Mouse (Mus musculus) midbrain, embryonic 13.5 days (tissue): ENCODE results near the gene Gprc6a. TPM values are rescaled to one million over a fixed set of nuclear protein-coding genes. Genes with fewer than 3 reads are reported as not detected.

ENCODE experiments used
- ATAC-seq: fragments of 200-750 bp; cut with Nextera tagmentation; 2 replicates; pipeline ENCODE4 v1.8.0; 2017; ENCODE audit warnings: mild to moderate bottlenecking, moderate TSS enrichment, moderate library complexity
- H3K27ac ChIP-seq: fragments of 300-500 bp; sonication (generic); 2 replicates; pipeline ENCODE4 v1.5.1; 2015; ENCODE audit warnings: inconsistent platforms, mild to moderate bottlenecking, moderate library complexity
- H3K27me3 ChIP-seq: fragments of 300-500 bp; sonication (generic); 2 replicates; pipeline ENCODE4 v1.6.1; 2015; ENCODE audit warnings: mild to moderate bottlenecking, inconsistent platforms
- H3K36me3 ChIP-seq: fragments of 300-500 bp; sonication (generic); 2 replicates; pipeline ENCODE4 v1.6.1; 2015; ENCODE audit warnings: mild to moderate bottlenecking, inconsistent platforms
- H3K4me1 ChIP-seq: fragments of 300-500 bp; sonication (generic); replicated peaks from 2 replicates; pipeline ENCODE4 v1.6.1; 2015; ENCODE audit warnings: inconsistent platforms
- H3K4me2 ChIP-seq: fragments of 300-500 bp; sonication (generic); replicated peaks from 2 replicates; pipeline ENCODE4 v1.6.1; 2015; ENCODE audit warnings: moderate library complexity, mild to moderate bottlenecking, inconsistent platforms
- H3K4me3 ChIP-seq: fragments of 300-500 bp; sonication (generic); replicated peaks from 2 replicates; pipeline ENCODE4 v1.5.1; 2015; ENCODE audit warnings: mild to moderate bottlenecking, inconsistent platforms
- H3K9ac ChIP-seq: fragments of 300-500 bp; sonication (generic); replicated peaks from 2 replicates; pipeline ENCODE4 v1.6.1; 2015; ENCODE audit warnings: mild to moderate bottlenecking, inconsistent platforms
- H3K9me3 ChIP-seq: fragments of 300-500 bp; sonication (generic); 2 replicates; pipeline ENCODE4 v1.6.1; 2016; ENCODE audit warnings: mild to moderate bottlenecking, inconsistent platforms
- WGBS: fragments of 180-500 bp; shearing (Covaris S2); methylation state at CpG from one replicate; pipeline ENCODE4 v1.1.7; 2015; 5-methylcytosine and 5-hydroxymethylcytosine counted together
- polyA plus RNA-seq: library from polyadenylated mRNA; unstranded; fragments of >200 nt; fragmentation: Nextera tagmentation; extraction: Ambion mirVana; gene quantifications from 2 replicates; pipeline ENCODE4 v1.2.1, GENCODE M21; 2015

Gene Gprc6a
- polyA plus RNA-seq, 1 experiment from 2014 or later, result 0.08 TPM

DNA sequence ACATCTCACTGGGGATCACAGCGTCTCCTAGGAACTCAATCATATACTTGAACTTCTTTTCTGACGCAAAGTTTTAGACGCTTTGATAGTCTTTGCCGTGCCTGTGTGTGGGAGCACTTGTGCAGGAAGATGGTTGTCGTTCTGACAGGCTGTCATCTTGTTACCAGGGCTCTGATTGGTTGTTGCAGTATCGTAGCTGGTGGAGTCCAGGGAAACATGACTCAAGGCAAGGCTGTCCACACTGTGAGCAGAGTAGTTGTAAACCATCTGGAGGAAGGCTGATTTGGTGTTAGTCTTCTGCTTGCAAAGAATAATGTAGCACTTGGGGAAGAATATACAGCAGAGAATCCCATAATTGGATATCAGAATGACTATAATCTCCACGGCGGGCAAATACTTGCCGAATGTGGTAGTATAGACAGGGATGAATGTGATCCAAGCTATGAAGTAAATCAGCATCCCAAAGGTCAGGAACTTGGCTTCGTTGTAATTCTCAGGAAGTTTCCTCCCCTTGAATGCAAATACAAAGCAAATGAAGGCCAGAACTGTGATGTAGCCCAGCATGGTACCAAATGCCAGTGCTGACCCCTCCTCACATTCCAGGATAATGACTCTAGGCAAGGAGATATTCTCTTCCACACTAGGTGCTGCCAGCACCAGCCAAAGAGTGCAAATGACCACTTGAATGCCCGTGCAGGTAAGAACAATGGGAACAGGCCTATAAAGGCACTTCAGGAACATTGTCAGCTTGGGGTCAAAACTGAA is 16.3 kb downstream of the Gprc6a start:
- H3K27ac ChIP-seq, result no peak overlapping the region
- H3K27me3 ChIP-seq, result no peaks in the 10 kb centered on the region
- no peak for ATAC-seq
- H3K4me1 ChIP-seq, result no peaks in the 10 kb centered on the region
- H3K4me3 ChIP-seq, result no peak overlapping the region
- H3K9me3 ChIP-seq, result no peaks in the 10 kb centered on the region
- H3K36me3 ChIP-seq, result no peaks in the 10 kb centered on the region
- WGBS, result 78% methylated on average over 11 of the region's 11 CpGs
- H3K4me2 ChIP-seq, result no peak overlapping the region
- H3K9ac ChIP-seq, result no peak overlapping the region

DNA sequence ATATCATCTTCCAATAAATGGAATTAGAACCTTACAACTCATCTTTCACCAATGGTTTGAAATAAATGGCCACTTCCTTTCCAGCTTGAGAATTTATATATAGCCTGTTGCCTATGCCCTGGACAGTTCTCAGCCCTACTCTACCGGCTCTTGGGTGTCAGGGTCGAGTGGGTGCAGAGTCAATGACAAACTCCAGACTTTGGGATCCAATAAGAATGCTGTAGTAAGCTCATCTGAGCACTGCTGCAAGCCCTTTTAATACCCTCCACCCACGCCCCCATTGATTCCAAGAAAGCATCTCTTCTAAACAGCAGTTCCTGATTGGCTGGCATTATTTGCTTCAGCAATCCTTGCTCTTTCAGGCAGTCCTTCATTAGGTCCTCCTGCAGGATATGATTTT is 17.8 kb downstream of the Gprc6a start:
- no peak overlapping the region for H3K4me3 ChIP-seq
- H3K27me3 ChIP-seq, result no peaks in the 10 kb centered on the region
- no peaks in the 10 kb centered on the region for H3K36me3 ChIP-seq
- ATAC-seq, result no peak
- no peaks in the 10 kb centered on the region for H3K4me1 ChIP-seq
- H3K4me2 ChIP-seq, result no peak overlapping the region
- WGBS, result 77% methylated on average over 3 of the region's 3 CpGs
- H3K9ac ChIP-seq, result no peak overlapping the region
- no peak overlapping the region for H3K27ac ChIP-seq
- H3K9me3 ChIP-seq, result no peaks in the 10 kb centered on the region

DNA sequence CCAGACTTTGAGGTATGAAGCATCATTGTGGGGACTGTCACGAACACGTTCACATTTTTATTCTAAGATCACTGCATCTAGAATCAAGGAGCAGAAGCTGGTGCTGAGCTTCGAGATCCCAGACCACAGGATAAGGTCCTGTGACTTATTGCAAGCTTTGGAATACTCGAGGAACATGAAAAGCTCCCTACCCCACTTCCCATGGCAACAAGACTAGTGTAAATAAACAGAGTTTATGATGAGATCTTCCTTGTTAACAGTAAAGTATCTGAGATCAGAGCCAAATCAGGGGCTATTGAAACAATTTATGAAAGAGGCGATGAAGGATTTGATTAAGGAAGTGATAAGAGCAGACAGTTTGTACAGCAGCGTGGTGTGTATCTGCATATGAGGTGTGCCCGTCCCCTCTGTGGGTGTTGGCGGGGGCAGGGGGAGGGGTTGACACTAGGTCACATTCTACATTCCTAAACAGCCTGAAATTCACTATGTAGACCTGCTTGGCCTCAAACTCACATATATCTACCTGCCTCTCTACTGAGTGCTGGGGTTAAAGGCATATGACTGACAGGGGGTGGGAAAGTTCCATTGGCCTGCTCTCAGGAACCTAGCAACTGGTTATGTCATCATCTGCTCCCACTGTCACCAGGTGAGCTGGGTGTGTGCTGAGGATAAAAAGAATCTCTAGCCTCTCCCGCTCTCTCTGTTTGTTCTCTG is 19.1 kb downstream of the Gprc6a start:
- Histone ChIP-seq H3K4me3 (no peak overlapping the region), H3K27me3 (no peaks in the 10 kb centered on the region), H3K36me3 (no peaks in the 10 kb centered on the region), H3K4me1 (no peaks in the 10 kb centered on the region), H3K9ac (no peak overlapping the region), H3K4me2 (no peak overlapping the region), H3K27ac (no peak overlapping the region), H3K9me3 (no peaks in the 10 kb centered on the region)
- 86% methylated on average over 9 of the region's 9 CpGs for WGBS
- no peak for ATAC-seq

DNA sequence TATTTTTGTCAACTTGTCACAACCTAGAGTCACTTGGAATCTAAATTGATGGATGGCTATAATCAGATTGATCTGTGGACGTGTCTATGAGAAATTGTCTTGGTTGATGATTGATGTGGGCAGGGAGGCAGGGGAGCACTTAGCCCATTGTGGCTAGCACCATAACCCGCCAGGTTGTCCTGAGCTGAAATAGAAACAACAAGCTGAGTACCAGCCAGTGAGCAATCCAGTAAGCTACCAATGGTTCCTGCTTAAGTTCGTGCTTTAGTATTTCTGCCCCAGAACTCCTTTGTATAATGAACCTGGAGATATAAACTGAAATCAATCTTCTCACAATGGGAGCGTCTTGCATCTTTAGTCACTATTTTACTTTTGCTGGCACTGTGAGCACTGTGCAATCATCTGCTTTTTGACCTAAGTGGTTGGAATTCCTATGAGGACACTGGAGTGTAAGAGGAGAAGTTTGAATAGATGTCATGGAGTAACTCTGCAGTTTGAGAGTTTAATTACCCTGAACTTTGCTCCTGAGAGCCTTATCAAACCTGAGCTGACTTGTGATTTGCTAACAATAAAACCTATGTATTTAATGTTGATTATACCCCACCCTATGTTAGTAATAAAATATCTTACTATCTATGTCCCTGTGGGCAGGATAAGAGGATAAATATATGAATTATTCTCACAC is 21.4 kb downstream of the Gprc6a start:
- Histone ChIP-seq H3K9me3 (no peaks in the 10 kb centered on the region), H3K36me3 (no peaks in the 10 kb centered on the region), H3K9ac (no peak overlapping the region), H3K4me2 (no peak overlapping the region), H3K27me3 (no peaks in the 10 kb centered on the region), H3K4me3 (no peak overlapping the region), H3K27ac (no peak overlapping the region), H3K4me1 (no peaks in the 10 kb centered on the region)
- 87% methylated on average over 4 of the region's 4 CpGs for WGBS
- no peak for ATAC-seq

DNA sequence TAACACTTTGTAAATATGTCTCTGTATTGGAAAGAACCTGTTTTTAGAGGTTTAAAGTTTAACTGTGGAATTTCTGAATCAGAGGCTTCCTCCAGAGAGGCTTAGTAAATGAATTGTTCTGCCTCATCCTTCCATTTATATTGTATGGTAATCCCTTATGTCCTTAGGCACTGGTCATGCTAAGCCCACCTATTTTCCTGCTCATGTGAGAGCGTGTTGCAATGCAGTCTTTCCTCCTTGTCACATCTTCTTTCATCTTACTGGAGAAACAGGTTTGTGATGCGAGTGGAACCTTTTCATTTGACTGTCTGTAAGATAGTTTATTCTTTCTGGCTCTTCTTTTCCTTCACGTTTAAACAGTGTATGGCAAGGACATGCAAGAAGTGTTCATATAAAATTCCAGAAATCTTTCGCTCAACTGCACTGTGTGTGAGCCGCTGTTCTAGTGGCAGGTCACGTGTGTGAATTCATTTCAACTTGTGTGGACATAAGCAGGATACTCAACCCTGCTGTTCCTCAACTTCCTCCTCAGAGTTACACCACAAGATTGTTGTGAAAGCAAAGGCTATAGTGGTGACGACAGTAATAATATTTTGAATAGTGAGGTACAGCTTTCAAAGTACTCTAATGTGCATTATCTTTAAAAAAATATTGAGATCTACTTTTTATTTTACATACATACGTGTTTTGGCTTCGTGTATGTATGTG is 34.2 kb downstream of the Gprc6a start:
- no peaks in the 10 kb centered on the region for H3K9me3 ChIP-seq
- H3K27ac ChIP-seq, result no peak overlapping the region
- no peaks in the 10 kb centered on the region for H3K36me3 ChIP-seq
- H3K27me3 ChIP-seq, result no peaks in the 10 kb centered on the region
- H3K4me1 ChIP-seq, result no peaks in the 10 kb centered on the region
- H3K9ac ChIP-seq, result no peak overlapping the region
- no peak overlapping the region for H3K4me2 ChIP-seq
- H3K4me3 ChIP-seq, result no peak overlapping the region
- no peak for ATAC-seq
- WGBS, result 83% methylated on average over 9 of the region's 9 CpGs

DNA sequence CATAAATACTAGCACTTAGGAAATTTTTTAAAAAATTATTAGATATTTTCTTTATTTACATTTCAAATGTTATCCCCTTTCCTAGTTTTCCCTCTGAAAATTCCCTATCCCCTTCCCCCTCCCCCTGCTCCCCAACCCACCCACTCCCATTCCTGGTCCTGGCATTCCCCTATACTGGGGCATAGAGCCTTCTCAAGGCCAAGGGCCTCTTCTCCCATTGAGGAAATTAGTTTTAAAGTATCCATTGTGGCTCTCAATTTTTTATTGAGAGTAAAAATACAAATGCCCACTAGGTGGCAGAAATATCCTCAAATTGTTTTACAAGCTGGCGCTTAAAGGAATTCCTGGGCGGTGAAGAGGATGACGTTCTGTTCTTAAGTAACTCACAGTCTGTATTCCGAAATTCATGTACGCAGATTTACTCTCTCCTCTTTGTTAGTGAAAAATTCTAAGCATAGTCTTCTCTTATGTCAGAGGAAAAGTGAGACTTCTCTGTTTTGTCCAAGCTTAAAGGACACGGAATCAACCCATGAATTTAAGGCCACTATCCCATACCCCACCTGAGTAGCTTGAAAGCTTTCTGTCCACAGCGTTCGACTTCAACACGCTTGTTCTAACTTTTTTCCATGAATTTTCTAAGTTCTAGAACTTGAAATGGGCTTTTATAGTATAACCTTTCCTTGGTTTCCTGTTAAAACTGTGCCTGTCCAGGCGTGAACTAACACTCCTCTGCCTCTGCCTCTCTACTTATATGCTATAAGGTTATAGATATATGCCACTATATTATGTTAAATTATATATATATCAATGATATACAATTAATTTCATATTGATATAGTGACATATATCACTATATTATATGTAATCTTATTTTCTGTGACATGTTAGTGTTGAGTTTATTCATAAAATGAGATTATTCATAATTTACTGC is 36.0 kb downstream of the Gprc6a start:
- Histone ChIP-seq H3K4me2 (no peak overlapping the region), H3K4me3 (no peak overlapping the region), H3K9ac (no peak overlapping the region), H3K4me1 (peaks cover 1% of the 10 kb centered on the region), H3K36me3 (no peaks in the 10 kb centered on the region), H3K9me3 (no peaks in the 10 kb centered on the region), H3K27ac (no peak overlapping the region), H3K27me3 (peaks cover 2% of the 10 kb centered on the region; the same call in 1 of the 2 replicates)
- ATAC-seq, result 0 out of 2 replicates have a peak, but pooled peaks have one; percentile 48
- 48% methylated on average over 10 of the region's 10 CpGs for WGBS

DNA sequence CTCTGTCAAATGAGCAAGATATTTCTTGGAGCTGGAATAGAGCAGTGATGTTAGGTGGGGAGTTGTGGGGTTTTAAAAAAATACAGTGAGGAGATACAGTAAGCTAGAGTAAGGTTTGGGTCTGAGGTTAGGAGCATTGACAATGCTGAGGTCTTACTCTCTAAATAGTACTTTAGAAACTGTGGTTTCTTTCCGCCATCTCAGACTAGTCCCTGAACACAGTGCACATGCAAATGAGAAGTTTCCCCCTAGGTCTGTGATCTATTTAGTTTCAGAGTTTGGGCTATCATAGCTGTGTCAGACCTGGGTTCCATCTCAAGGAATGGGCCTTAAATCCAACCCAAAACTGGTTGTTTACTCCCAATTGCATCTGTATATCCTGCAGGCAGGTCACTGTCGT is 39.7 kb downstream of the Gprc6a start:
- WGBS, result 83% methylated on average over 2 of the region's 2 CpGs
- H3K4me2 ChIP-seq, result no peak overlapping the region
- no peak overlapping the region for H3K9ac ChIP-seq
- peaks cover 12% of the 10 kb centered on the region for H3K27me3 ChIP-seq
- H3K4me3 ChIP-seq, result no peak overlapping the region
- H3K9me3 ChIP-seq, result no peaks in the 10 kb centered on the region
- H3K4me1 ChIP-seq, result peaks cover 9% of the 10 kb centered on the region
- ATAC-seq, result no peak
- no peaks in the 10 kb centered on the region for H3K36me3 ChIP-seq
- H3K27ac ChIP-seq, result no peak overlapping the region

DNA sequence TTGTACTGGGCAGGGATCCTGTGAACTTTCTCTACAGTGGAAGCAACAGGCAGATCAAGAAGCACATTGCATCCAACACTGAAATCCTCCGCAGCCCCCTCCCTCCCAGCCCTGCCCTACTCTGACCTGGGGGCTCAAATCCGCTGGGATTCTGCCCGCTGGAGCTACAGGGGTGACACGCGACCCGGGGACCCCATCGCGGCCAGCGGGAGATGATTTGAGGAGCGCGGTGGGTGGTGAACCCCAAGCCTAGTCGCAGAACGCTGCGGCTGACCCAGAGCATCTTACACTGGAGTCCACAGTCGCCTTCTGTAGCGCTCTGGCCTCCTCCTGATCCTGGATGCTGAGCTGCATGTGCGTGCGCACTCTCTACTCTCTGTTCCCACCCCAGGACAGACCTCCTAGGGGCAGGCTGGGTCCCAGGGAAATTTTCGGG is 41.1 kb downstream of the Gprc6a start, which contains the start of gene Fam162b:
Fam162b (minus strand) TSS at position 379 of the 436 bp plus-strand sequence.
- Histone ChIP-seq H3K36me3 (no peaks in the 10 kb centered on the region), H3K9ac (peak within 1 kb of the TSS; percentile 41; the same call in 1 of the 2 replicates), H3K9me3 (no peaks in the 10 kb centered on the region), H3K4me1 (peaks cover 9% of the 10 kb centered on the region), H3K4me2 (peak within 1 kb of the TSS; percentile 60), H3K4me3 (peak within 1 kb of the TSS; percentile 30), H3K27me3 (peaks cover 12% of the 10 kb centered on the region), H3K27ac (no peak within 1 kb of the TSS)
- WGBS, result 2% methylated on average over 19 of the region's 19 CpGs
- peak; percentile 65; the same call in 1 of the 2 replicates for ATAC-seq

DNA sequence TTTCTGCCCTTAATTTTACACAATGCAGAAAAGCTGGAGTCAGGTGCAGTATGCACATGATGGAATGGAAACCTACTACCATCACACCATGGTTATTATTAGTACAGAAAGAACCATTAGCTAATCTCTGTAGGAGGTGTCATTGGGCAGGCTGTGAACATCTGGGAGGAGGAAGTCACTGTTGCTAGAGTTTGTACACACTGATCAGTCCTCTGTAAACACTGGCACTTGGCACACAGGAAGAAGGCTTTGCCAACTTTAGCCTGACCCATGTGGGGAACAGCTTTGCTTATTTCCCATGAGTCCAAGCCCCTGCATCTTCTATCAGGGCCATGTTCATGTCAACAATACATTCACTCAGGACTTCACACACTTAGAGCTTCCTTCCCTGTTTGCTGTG is 46.3 kb downstream of the Gprc6a start:
- Histone ChIP-seq H3K4me1 (peaks cover 4% of the 10 kb centered on the region), H3K4me3 (no peak overlapping the region), H3K9me3 (no peaks in the 10 kb centered on the region), H3K27ac (no peak overlapping the region), H3K36me3 (no peaks in the 10 kb centered on the region), H3K4me2 (no peak overlapping the region), H3K27me3 (peaks cover 7% of the 10 kb centered on the region; the same call in 1 of the 2 replicates), H3K9ac (no peak overlapping the region)
- no peak for ATAC-seq

DNA sequence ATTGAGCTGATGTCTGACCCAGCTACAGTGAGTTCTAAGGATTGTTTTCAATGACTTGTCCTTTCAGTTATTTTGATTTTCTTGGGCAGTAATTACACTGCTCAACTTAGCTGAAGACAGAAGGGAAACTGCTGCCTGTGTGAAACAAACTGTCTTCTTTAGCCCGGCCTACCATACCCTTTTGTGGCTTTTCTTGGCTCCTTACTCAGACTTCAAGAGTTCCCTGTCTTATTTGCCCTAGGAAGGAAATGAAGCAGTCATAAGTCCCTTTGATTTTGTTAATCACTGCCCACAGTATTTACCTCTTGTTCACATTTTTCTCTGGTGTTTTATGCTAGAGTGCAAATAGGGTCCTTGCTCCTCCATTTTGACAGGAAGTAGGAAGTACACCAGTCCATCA is 46.9 kb downstream of the Gprc6a start:
- Histone ChIP-seq H3K4me3 (no peak overlapping the region), H3K27me3 (0 out of 2 replicates have a peak, but pooled peaks cover 2% of the 10 kb centered on the region), H3K4me1 (no peaks in the 10 kb centered on the region), H3K9me3 (no peaks in the 10 kb centered on the region), H3K4me2 (no peak overlapping the region), H3K36me3 (no peaks in the 10 kb centered on the region), H3K27ac (no peak overlapping the region), H3K9ac (no peak overlapping the region)
- no peak for ATAC-seq
- WGBS, result 80% methylated on average over 1 of the region's 1 CpGs
